Mouse (Mus musculus) adrenal gland, postnatal 25 days (tissue): ENCODE data around the gene Fam173b. TPM values are rescaled to one million over a fixed set of nuclear protein-coding genes. Genes with fewer than 3 reads are reported as not detected.

Source experiments
- DNase-seq: peaks from one replicate; pipeline ENCODE4 v3.0.0; 2021; ENCODE audit warnings: mixed read lengths
- total RNA-seq: library from RNA; stranded (reverse); gene quantifications from 2 replicates; pipeline ENCODE4 v1.2.3, GENCODE M21; 2021

Fam173b gene
- total RNA-seq, 1 experiment from 2014 or later: 29.0 TPM

DNA sequence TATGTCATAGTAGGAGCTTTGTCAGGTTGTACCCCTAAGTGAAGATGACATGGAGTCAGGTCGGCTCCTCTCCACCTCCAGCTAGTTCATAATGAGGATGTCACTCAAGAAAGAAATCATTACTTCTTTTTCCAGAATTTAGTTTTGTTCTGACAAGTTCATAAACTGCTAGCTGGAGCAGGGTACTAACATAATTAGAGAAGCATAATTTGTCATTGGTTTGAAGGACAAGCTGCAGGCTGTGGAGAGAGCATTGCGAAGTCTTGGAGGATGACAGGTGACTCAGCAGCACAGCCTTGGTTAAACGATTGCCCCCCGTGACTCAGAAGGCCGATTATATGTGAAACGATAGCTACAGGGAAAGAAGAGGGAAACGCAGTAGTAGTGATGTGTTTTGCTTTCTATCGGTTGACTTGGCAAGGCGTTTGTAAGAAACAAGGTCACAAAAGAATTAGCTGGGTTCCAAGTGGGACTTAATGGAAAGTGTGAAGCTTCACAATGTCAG, 34.5 kb downstream of the Fam173b start:
- peak; percentile 44 for DNase-seq

DNA sequence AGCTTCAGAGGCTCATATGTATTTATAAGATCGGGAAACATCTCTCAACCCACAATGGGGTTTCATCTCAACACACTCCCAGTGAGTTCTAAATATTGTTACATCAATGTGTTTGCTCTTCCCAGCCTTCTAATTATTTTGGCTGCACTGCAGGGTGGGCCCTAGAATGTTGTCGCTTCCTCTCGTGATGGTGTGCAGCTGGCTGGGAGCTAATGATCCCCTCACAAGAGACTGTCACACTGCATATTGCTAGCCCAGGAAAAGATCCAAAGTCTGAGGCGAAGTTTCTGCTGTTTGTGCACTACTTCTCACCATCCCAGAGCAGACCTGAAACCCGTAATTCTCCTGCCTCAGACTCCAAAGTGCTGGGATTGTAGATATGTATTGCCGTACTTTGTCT, 45.6 kb downstream of the Fam173b start:
- no peak for DNase-seq

DNA sequence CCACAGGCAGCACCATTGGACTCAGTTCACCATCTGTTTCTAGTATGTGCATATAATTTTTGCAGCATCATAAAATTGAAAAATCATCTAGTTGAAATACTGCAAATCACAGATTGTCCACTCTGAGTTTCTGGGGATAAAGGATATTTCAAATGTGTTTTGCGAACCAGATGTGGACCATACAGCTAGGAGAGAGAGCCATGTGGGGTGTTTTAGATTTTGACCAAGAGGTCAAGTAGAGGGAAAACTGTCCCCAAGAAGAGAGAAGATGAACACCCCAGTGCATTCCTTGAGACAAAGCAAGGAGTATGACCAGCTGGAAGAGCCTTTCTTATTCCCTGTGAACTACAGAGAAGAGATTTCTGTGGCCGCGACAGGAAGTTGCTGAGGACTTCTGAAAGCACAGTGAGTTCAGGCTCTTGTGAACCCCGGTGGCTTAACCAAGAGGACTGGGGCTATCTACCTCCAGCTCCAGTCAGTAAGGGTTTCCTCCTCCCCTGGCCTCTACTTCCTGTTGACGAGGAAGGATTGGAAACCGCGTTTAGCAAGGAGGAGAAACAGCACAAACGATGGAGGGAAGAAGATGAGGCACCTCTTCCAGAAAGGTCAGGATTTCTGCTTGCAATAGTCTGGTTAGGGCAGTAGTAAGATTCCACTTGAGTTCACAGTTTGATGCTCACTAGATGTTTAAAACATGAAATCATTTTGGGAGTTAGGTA, 46.4 kb downstream of the Fam173b start:
- no peak for DNase-seq

DNA sequence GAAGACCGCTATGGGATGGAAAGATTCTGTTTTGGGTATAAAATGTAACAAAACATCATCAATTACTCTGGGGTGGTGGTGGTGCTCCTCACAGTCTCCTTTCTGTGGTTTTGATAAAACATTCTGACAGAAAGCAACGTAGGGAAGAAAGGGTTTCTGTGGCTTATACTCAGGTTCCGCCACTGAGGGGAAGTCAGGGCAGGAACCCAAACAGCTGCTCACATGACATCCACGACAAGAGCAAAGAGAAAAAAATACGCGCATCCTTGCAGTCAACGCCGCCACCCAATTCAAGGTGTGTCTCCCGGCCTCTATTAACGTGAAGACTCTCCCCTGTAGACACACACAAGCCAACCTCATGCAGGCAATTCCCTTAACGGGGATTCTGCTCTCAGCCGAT, 48.0 kb downstream of the Fam173b start:
- no peak for DNase-seq

DNA sequence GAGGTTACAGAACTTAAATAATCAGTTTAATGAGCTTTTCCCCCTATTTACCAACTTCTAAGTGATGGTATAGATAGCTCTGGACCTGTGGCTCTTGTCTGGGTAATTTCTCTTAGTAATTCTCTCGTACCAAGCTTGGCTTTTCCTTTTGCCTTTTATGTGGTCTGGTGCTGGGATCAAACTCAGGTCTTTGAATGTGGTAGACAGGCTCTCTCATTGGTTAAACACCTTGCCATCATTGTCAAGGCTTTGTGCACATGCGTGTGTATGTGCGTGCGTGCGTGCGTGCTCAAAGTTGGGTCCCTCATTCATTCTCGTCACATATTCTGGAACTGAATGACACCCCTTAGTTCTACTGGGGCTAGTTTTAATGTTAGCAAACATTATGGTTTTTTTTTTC, 49.2 kb downstream of the Fam173b start:
- DNase-seq: no peak

DNA sequence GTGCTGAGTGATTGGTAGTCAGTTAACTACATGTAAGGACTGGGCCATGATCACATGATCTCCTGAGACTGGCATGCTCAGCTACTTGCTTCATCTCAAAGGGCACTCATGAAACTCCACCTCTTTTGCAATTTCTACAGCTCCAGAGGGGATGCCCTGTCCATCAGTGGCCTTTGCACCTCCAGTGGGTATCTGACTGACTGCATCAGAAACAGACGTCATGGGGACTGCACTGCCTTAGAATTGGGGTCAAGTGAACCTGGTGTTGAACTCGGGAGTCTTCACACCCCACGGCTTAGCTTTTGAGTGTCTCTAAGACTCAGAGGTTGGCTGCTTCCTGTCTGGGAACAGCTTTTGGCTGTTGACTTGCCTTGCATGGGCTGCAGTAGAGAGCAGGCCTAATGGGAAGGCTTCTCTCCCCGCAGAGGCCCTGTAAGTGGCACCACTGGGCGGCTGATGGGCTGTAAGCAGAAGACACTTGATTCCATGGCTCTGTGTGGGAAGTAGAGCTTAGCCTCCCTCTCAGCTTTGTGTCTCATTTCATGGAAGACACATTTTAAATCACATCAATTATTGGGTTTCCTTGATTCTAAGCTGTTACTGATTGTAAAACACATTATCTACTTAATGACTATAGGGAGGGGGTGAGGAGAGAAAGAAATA, 58.6 kb downstream of the Fam173b start:
- no peak for DNase-seq

DNA sequence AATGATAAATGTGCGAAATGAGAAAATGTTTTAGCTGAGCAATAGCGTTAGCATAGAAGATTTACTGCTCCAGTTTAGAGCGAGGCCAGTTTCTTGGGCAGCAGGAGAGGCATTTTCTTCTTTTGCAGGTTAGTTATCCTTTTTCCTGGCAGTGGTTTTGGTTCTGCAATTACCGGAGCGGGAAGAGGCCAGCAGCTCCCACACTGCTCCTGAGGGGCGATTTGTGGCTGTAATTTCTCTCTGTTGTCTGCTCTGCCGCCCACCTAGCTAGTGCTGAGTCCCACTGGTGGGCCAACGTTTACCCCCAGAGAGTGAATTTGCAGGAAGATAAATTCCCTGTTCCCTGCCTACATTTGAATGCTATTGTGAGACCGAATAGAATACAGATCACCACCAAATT, 59.2 kb downstream of the Fam173b start:
- no peak for DNase-seq

DNA sequence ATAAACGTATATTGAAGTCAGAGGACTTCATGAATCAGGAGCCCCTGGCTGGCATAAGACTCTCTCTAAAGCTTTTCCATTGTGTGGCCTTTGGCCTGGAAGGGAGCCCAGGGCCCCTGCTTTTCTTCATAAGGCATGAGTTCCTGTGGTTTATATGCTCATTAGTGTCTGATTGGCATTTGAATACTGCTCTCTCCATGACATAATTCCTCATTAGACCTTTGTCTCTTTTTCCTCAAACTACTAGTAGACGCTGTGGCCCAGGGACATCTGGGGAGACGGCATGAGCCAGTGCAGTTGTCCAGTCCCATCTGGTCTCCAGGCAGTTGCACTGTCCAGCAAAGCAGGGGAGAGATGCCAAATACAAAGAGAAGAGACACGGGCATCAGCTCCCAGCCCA, 60.1 kb downstream of the Fam173b start:
- DNase-seq: no peak

DNA sequence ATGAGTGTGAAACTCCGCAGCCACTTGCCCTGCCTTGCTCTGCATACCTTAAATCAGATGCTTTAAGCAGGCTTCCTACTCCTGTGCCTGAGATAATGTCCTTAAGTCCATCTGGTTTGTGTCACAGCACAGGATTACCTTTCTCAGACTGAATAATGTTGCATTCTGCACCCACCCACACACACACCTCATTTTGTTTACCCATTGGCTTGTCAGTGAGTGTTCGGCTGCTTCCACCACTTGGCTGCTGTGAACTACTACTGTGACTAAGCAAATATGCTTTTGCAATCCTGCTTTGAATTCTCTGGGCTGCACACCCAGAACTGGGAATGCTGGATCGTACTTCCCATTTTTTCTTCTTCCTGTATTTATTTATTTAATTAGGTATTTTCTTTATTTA, 61.4 kb downstream of the Fam173b start:
- no peak for DNase-seq

Other genes starting within 250 kb of the Fam173b start
- gene Ankrd33b, start 234.1 kb upstream of the Fam173b start, total RNA-seq: 0.82 and 1.5 TPM in 2 replicates
- gene Ropn1l, start 148.1 kb upstream of the Fam173b start, total RNA-seq: 2.0 and 3.6 TPM in 2 replicates
- 142 and 154 TPM in 2 replicates for gene March6, start 70.8 kb upstream of the Fam173b start, total RNA-seq
- gene Cmbl, start 36.5 kb upstream of the Fam173b start, total RNA-seq: 180 and 181 TPM in 2 replicates
- gene Cct5, start within 50 bp of the Fam173b start, total RNA-seq: 301 and 333 TPM in 2 replicates